Mouse (Mus musculus) spleen, postnatal 36 days (tissue): ENCODE measurements at regions not wholly inside any gene's neighbourhood (a gene's known extent, or its start where the extent isn't known, plus 50 kb on each side); places are given as distances from the start of the nearest gene placed in this dataset.

Experiments used
- DNase-seq, 2 experiments: peaks; one replicate each; pipeline ENCODE4 v3.0.0; 2022; ENCODE audit warnings: low spot score in 2 of 2, mixed read lengths in 1 of 2

- no peak for DNase-seq
These were observed 276.3 kb upstream of the Fermt1 start for GRCm38 (mm10) chr2:133221762-133222556.

GRCm38 (mm10) chr2:133235175-133235920 is 289.6 kb upstream of the Fermt1 start:
- DNase-seq = no peak

DNA sequence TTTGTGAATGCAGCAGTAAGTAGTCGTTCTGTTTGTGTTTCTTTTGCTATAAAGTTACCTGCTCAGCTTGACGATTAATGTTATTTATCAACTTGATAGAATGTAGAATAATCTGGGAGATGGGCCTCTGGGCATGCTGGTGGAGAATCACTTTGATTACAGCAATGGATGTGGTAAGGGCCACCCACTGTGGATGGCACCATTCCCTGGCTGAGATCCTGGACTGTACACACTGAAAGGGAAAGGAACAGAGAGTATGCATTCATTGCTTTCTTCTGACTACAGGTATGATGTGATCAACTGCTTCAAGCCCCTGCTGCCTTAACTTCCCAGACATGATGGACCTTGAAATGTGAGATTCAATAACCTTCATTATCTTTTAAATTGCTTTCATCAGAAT is 299.8 kb upstream of the Bmp2 start:
- DNase-seq = no peak

- DNase-seq = no peak
These were observed 277.5 kb upstream of the Bmp2 start for GRCm38 (mm10) chr2:133274424-133274823.

DNA sequence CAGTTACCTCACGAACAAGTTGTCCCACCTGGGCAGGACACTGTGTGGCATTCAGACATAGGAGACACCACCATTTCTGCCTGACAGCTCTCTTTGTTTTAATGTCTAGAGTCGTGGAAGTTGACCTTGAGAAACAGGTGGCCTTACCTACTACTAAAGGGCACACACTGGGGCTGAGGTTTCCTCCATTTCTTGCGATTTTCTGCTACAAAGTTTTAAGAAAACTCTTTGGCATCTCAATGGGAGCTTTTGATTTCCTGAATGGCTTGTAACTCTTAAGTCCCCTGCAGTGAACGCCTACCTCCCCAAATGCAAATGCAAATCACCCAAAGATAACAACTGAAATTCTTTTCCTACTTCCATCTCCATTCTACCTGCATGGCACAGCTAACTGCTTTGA is 273.4 kb upstream of the Bmp2 start:
- no peak for DNase-seq

- DNase-seq = no peak
These were observed 272.7 kb upstream of the Bmp2 start for GRCm38 (mm10) chr2:133279275-133279674.

DNA sequence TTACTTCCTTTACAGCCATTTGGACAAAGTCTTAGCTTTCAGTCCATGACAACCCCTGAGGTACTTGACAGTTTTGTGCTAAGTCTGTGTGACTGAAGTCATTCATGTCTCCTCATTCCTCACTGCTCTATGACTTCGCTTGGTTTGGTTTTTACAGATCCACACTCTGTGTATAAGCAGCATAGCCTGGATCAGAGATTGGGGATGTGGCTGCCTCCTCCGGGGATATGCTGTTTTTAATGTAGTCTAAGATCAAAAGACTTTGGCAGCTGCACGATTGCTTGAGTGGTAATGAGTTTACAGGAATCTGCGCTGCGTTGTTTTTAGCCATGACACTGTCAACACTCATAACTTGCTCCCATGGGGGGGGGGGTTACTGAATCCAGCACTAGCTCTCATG is 269.3 kb upstream of the Bmp2 start:
- DNase-seq = no peak

GRCm38 (mm10) chr2:133283709-133284108 is 268.2 kb upstream of the Bmp2 start:
- DNase-seq = no peak

DNA sequence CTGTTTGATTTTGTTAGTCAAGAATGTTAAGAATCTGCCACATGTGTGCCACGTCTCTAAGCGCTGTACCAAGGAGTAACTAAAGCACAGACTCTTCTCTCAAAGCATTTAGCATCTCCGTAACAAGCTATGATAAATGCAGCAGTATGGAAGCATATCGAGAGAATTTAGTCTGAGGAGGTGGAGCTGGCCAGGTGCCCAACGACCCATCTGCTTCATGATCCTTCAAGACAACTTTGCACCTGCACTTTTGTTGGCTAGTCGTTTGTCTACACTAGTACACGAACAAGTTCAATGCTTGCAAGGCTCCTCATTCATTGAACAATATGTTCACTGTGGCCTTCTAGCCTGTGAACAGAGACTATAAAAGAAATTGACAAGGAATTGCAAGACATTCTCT is 257.8 kb upstream of the Bmp2 start:
- no peak for DNase-seq

- no peak for DNase-seq
These were observed 246.0 kb upstream of the Bmp2 start for GRCm38 (mm10) chr2:133305936-133306335.

- DNase-seq = no peak
These were observed 241.0 kb upstream of the Bmp2 start for GRCm38 (mm10) chr2:133311001-133311400.

GRCm38 (mm10) chr2:133326290-133327050 is 225.5 kb upstream of the Bmp2 start:
- no peak for DNase-seq

DNA sequence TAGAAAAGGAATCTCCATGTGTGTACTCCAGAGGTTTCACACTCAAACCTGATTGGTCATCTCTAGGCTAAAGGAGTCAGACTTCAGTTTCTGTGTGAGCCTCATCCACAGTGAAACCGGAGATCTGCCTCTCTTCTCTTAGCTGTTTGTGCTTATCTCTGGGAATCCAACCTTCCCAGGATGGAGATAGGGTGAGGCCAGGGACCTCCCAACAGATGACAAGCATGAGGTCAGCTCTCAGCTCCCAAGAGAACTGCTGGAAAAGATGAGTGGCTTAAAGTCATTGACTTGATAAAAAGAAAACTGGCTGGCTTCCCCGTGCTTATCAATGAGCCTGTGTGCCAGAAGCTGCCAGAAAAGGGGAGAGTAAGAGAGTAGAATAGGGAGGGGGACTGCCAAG is 224.3 kb upstream of the Bmp2 start:
- DNase-seq = no peak

DNA sequence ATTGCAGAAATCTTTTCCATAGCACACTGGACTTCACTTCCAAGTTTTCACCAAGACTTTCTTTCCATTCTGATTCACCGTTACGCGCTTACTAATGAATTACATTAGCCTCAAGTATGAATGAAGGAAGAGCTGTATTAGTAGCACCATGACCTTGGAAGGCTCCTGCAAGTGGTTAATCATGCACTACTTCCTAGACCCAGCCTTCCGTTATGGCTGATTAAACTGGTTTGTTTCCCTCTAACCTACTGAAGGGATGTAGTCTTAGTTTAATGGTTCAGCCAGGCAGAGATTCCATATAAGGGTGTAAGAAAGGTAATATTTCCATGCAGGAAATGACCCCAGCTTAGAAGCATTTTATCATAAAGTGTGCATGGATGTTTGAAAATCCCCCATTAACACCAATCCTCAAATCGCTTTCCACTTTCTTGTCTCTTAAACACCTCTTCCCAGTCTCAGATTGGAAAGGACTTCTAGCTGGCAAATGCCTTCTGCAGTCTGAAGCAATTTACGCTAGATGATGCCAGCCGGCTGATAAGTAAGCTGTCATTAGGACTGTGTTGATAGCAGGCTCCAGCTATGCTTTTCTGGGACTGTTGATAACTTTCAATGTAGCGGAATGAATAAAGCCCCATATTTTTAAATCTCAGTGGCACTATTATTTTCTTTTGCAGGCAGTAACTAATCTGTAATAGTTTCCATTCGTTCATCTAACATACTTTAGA is 215.6 kb upstream of the Bmp2 start:
- DNase-seq = no peak

- no peak for DNase-seq
These were observed 213.8 kb upstream of the Bmp2 start for GRCm38 (mm10) chr2:133338150-133338549.

- no peak for DNase-seq
These were observed 210.6 kb upstream of the Bmp2 start for GRCm38 (mm10) chr2:133341352-133341751.

- DNase-seq = no peak
These were observed 205.8 kb upstream of the Bmp2 start for GRCm38 (mm10) chr2:133345964-133346788.

DNA sequence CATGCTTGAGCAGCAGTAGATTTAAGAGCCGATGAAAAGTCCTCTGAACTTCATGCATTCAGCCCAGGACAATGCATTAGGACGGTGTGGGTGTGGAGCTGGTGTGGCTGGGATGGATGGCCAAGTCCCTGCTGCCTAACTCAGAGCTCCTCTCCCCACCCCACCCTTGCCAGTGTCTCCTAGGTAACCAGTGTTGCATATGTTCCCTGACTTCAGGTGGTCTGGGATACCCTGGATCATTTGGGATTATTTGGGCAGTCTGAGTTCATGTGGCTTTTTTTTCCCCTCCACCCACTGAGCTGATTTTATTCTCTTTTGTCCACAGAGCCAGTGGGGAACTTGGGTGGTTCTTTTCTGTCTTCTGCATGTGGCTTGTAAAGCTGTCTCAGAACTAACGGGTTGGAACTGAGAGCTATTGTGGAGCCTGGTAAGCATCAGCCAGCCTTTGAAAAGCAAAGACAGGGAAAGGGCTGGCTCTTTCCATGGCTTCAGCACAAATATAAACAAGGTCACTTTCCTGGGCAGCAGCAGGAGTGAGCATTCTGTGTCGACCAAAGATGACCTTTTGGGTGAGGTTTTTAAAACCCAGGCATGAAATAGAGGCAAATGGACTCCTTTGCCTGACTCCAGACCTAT is 205.1 kb upstream of the Bmp2 start:
- no peak for DNase-seq

GRCm38 (mm10) chr2:133351306-133351705 is 200.7 kb upstream of the Bmp2 start:
- DNase-seq = no peak

DNA sequence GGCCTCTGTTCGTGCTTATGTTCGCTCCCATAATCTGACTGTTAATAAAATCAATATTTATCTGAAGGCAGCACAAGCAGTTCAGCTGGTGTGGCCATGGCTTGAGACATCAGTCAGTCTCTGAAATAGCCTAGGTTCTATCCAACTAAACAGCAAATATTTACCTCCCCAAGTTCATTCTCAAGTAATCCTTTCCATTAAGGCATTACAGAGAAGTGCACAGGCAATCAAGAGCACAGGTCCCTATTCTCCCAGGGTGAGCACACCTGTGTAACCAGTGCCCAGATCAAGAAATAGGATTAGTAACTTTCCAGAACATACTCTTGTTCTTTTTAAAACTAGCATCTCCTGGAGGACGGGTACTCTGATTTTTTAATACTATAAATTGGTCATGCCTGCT is 199.2 kb upstream of the Bmp2 start:
- DNase-seq = no peak
